Mouse (Mus musculus) urinary bladder, adult 2 months (tissue): ENCODE results near the gene Myg1. TPM values are rescaled to one million over a fixed set of nuclear protein-coding genes. Genes with fewer than 3 reads are reported as not detected.

Experiments used
- DNase-seq: peaks from one replicate; pipeline ENCODE4 v3.0.0; 2022; ENCODE audit warnings: low spot score
- polyA plus RNA-seq: library from polyadenylated mRNA; depleted of rRNA; stranded (reverse); fragments of >200 nt; gene quantifications from 2 replicates; pipeline ENCODE4 v1.2.3, GENCODE M21; 2012

The Myg1 gene
- polyA plus RNA-seq, 1 experiment, result 59.1 TPM

DNA sequence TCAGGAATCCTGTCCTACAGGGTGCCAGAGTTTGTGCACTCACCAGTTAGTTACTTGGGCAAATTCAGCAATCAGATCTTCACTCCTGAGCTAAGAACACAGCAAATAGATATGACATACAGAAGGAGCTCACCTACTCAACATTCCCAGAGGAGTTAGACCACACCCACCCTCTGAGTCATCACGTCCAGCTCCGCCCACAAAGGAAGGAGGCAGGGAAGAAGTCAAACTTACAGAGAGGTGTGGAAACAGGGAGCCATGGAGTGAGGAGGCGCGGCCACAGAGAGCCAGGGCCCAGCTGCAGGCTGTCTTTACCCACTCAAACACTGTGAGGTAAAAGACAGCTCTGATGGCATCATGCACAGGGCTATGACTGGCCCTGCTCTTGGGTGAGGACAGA lies 14.9 kb downstream of the Myg1 start:
- no peak for DNase-seq

DNA sequence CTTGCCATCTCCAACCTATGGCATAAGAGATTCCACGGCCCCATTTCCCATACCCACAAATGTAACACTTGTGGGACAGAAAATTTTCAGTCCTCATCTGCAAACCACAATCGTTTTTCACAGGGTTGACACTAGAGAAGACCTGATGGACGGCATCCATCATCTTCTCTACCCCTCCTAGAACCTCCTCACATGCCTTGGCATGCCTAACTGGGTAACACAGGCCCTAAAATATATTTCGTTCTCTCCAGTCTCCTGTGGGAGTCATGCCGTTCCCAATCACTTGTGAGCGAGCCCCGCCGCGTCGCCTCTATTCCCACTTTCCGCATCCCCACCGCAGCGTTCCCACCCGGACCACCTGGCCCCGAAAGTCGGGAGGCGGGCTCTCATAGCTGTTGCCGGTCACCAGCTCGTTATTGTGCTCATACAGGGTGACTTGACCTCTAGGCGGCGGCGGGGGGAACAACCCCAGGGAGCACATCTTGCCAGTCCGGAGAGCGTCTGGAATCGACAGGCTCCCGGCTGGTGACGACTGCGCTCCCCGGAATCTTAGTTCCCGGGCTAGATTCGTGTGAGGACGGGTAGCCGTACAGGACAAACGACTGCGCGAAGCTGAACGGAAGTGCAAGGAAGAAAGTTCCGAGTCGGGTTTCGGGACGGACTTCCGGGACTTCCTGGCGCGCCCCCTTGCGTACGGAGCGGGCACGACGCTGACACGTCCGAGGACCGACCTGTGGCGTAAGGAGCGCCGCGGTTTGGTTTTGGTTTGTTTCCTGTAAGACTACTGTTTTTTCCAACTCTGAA lies 18.8 kb downstream of the Myg1 start, which contains the start of gene Aaas:
Gene Aaas (minus strand): TSS at position 634 of the 804 bp plus-strand sequence.
- peak; percentile 89 for DNase-seq

DNA sequence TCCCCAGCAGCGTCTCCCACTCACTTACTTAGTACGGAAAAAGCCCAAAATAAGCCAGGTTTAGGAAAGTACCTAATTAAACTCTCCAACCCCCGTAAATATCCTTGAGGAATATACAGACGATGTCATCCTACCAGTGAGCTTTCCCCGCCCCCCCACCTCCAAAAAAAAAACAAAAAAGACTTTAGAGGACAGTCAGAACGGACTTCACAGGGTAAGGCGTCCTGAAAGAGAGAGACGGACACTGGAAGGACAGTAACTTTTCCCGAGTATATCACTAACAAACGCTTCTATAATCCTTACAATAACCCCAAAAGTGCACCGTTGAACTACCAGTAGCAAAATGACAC lies 19.4 kb downstream of the Myg1 start:
- no peak for DNase-seq

DNA sequence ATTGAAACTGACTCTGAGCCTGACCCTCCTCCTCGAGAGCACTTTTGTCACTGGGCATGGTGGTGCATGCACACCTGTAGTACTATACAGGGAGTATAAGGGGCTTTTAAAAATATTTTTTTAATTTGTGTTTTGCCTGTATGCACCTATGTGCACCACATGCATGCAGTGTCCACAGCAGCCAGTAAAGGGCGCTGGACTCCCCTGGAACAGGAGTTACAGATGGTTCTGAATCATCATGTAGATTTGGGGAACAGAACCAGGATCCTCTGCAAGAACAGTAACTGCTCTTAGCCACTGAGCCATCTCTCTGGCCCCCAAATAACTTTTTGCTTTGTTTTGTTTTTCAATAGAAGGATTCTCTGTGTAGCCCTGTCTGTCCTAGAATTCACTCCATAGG lies 20.7 kb downstream of the Myg1 start:
- DNase-seq, result no peak

DNA sequence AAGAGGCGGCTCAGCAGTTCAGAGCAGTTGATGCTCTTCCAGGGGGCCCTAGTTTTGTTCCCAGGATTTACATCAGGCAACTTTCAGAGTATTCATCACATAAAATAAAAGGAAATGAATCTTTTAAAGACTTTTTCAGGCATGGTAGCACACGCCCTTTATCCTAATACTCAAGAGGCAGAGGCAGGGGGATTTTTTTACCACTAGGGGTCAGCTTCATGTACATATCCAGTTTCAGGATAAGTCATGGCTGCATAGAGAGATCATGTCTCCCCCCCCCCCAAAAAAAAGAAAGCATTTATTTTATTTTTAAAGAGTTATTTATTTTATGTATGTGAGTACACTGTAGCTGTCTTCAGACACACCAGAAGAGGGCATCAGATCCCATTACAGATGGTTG lies 22.5 kb downstream of the Myg1 start:
- DNase-seq, result no peak

DNA sequence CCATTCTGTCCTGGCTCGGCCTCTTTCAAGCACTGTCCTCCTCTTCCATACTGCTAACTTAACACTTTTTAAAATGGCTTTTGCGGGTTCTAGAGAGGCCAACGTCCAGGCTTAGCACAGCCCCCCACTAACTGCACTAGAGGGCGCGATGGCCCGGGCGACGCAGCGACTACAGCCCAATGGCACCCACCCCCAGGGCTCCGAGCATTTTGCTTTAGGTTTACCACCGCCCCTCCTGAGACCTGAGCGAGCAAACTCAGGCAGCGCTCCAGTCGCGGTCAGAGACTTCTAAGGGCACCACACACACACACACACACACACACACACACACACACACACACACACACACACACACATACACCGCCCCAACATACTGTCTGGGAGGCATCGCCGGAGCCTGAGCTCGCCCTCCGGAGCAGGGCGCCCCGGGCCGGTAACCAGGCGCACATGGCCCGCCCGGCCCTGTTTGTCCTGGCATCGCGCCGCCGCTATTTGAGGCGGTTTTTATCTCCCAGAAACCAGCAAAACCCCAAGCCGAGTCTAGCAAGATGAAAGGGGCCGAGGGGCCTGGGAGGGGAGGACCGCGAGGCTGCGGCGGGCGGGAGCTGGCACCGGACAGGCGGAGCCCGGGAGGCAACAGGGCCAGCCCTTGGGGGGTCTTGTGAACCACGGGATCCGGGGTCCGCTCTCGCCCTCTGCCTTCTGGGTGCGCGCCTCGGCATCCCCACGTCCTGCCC lies 23.8 kb downstream of the Myg1 start:
- DNase-seq, result no peak

DNA sequence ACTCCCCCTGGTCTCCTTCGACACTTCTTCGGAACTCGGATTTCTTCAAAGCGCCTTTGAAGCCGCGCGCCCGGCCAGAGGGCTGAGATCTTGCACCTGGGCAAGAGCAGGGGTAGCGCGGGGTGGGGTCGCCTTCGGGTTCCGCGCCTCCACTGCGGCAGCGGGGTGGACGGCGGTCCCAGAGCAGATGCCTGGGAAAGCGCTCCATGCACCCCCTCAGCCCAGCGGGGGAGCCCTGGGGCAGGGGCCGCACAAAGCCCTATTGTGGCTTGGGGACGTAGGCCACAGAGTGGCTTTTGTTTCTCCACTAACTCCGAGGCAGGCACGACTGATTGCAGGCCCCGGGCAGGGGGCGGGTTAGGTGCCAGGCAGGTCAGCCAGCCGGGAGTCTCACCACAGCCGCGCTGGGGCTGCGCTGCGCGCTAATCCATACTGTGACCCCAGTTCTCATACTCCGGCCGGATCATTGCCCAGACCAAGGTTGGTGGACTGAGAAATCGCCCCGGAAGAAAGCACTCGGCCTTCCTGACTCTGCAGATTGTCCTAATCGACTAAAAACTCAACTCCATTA lies 24.4 kb downstream of the Myg1 start:
- no peak for DNase-seq

DNA sequence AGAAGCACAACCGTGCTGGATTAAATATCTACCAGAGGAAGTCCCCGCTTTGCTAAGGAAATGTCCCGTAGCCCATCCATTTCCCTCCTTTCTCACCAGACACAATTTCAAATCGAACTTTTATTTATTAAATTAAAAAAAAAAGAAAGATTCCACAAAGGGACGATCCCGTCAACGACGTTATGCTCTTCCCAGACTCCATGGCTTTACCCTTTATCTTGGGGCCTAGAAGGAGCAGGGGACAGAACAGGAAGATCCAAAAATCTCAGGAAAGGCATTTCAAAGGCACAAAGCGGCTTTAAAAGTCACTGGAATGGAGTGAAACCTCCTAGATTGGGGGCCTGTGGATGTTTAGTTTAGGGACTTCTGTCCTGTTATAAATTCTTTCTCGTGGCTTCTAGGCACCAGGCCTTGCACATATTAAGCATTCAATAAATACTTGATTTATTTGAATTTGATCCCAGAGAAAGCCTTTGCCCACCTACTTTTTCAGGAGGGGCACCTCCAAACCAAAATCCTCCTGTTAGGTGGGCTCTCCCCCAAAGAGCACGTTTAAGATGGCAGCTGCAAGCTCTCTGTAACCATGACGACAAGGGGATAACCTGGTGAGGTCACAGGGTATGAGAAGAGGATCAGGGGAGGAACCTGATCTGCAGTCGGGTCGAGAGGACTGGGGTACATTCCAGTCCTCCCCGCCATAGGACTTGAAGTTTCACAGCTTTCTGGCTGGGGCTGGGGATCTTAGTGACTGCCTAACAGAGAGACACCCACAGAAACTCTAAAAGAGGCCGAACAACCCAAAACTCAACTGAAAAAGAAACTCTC lies 25.2 kb downstream of the Myg1 start:
- DNase-seq, result no peak

DNA sequence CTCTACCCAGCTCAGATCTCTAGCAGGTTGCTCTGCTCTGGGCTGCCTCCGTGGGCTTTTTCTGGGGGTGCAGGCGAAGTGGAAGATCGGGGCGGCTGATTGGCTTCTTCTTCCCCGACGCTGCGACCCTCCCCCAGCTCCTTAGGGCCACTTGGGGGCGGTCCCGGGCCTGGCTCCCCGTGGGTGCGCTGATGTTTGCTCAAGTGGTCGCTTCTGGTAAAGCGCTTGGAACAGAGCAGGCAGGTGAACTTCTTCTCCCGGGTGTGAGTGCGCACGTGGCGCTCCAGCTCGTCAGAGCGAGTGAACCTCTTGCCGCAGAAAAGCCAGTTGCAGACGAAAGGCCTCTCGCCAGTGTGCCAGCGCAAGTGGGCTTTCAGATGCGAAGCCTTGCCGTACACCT lies 26.6 kb downstream of the Myg1 start:
- no peak for DNase-seq

DNA sequence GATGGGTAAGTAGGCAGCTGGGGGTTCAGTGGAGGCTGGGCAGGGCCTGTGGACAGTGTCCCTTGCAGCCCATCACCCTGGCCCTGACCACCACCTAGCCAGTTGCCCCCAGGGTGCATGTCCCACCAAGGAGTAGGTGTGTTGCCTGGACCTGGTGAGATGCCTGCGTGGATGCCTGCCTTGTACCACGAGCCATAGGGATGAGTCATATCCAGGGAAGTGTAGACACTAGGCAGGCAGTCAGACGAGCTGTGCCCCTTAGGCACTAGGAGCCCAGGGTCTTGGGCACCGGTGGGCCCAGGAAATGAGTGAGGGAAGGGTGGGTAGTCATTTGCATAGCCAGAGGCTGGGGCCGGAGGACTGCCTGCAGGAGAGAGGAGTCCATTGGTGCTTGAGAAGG lies 27.3 kb downstream of the Myg1 start:
- DNase-seq, result no peak

DNA sequence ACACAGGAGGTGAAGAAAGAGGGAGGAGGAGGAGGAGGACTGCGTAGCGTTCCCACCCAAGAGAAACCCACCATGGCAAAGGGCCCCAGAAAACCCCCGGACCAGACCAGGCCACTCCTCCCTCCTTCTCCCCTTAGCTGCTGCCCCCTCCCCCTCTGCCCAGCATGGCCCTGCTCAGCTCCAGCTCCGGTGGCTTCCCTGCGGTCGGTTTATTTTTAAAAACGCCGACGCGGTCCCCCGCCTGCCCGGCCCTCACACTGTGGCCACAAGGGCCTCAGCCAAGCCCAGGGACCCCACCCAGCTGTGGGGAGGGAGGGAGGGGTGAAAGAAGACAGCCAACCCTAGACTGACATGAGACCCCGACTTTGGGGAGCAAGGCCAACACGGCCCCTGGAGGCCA lies 31.1 kb downstream of the Myg1 start:
- no peak for DNase-seq

DNA sequence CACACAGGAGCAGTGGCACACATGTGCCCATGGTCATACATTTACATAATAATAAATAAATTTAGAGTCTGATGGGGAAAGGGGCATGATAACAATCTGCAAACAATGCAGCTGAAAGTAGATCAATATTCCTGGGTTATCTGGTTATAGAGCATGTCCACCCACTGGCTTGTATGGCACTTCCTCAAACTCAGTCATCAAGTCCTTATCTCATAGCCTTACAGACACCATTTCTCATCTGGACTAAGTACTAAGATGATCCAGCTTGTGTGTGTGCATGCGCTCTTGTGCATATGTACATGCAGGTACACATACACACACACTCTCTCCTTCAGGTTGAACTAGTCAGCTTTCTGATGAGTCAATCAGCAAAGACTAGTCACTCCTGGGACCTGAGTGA lies 33.2 kb downstream of the Myg1 start:
- no peak for DNase-seq

DNA sequence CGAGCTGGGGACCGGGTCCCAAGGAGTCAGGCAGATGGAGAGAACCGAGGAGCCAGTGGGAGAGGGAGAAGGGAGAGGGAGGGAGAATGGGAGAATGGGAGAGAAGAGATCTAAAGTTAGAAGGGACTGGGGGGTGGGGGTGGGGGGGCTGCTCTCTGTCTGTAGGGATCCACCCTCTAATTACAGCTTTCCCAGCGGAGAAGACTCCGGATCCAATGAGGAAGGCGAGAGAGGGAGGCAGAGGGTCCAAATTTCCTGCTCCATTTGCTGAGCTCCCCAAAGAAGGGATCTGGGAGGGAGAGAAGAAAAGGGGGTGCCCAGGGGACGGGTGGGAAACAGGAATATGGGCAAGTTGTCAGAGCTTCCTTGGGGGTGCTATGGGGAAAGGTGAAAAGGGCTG lies 34.7 kb downstream of the Myg1 start:
- no peak for DNase-seq

DNA sequence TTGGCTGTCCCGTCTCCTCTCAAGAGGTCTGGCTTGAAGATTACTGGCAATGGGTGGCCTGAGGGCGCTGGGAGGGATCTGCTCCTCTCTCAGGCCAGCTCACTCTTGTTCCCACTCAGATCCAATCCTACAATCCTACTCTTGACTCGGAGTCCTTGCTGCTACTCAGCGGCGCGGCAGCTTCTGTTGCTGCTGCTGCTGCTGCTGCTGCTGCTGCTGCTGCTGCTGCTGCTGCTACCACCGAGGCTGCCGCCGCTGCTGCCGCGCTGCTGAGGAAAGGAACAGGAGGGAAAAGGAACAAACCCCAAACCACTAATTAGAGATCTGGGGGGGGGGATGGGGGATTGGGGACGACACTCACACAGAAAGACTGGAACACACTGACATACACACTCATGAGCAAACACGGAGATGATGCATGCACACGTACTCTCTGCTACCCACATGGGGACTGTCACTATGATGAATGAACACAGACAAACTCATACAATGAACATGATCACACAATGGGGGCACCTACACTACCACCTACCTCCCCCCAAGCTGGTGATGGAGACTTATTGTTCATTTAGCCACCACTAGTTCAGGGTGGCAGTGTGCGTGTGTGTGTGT lies 35.3 kb downstream of the Myg1 start, which contains the start of gene Sp7:
Gene Sp7 (minus strand): TSS at position 450 of the 612 bp plus-strand sequence.
- no peak for DNase-seq

DNA sequence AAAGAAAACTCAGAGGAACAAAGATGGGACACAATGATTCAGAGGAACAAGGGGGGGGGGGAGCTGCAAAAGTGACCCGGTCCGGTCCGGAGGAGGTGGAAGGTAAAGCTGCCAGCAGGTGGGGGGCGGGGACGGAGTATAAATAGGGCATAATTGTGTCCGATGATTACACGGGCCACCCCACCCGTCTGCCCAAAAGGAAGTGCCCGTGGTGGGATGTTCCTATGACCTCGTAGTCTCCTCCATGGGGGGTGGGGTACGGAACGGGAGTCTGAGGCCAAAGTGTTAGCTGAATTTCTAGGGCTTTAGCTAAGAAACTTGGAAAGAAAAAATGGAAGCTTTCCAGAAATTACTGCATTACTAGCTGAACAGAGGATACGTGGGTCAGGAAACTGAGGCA lies 38.5 kb downstream of the Myg1 start:
- DNase-seq, result no peak

DNA sequence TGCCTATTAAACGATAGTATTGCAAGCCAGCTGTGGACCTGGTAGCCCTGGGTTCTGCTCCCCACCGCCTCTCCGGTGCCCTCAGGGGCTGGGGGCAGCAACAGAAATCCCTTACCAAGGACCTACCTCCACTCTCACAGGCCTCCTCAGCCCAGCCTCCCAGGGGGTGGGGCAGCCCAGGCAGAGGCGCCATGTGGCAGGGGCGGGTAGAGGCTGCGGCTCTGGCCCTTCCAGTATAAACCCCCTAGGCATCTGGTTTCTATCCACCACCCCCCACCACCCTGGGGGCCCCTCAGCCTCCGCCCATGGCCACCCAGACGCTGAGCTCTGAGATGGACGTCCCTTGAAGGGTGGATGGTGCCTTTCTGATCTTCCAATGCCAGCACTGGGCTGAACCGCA lies 39.2 kb downstream of the Myg1 start:
- DNase-seq, result no peak

DNA sequence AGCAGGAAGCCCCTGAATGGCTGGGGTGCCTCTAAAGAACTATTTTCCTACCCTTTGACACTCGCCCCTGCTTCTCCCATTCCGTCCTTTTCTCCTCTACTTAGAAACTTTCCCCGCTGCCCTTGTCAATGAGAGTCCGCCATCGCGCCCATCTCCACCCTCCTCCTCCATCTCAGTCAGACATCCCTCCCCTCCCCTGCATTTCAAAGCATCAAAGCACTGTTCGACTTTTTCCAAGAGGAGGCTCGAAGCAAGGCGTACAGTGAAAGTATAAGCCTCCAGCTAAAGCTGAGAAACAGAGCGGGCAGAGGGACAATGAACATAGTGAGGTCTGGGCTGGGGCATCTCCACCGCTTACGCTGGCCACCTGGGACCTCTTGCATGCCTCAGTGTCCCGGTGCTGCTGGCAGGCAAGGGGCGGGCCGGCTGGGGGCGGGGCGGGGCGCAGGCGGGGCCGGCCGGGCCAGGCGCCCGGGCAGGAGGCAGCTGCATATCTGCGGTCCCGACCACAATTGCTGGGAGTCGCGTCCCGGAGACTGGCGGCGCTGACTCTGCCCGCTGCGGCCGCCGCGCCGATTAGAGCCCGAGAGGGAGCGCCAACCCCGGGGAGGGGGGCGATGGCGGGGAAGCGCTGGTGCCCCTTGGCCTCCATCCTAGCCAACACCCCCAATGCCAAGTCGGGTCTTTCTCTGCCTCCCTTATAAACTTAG lies 45.1 kb downstream of the Myg1 start:
- no peak for DNase-seq

DNA sequence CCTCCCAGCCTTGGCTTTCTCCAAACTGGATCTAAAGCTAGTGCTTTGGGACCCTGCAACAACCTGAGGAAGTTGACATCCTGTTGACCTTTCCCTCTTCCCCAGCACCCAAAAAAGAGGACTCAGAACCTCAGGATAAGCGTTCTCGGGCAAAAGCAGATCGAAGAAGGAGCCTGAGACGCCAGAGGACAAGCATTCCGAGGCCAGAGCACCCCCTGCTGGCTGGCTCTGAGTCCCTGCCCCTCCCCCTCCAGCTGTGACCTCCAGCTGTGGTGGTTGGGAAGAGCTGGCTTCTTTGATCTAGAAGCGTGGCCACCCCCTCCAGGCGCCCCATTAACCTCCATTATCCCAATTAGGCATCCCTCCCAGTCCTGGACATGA lies 45.6 kb downstream of the Myg1 start:
- peak; percentile 65 for DNase-seq

DNA sequence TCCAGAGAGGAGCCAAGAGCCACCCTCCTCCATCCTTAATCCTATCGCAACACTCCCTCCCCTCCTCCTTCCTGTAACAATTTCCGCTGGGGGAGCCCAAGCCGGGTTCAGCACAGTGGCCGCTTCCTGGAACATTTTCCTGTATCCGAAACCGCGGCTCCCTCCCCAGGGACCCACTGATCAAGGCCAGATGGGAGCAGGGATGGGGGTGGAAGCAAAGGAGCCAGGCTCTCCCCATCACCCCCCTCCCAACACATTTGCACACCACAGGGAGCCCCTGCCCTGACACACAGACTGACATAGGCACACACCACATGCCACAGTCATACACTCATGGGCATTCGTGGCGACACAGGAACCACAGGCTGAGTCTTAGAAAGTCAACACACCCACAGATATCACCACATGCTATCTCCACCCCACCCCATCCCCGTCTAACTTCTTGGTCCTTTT lies 46.3 kb downstream of the Myg1 start:
- DNase-seq, result no peak

DNA sequence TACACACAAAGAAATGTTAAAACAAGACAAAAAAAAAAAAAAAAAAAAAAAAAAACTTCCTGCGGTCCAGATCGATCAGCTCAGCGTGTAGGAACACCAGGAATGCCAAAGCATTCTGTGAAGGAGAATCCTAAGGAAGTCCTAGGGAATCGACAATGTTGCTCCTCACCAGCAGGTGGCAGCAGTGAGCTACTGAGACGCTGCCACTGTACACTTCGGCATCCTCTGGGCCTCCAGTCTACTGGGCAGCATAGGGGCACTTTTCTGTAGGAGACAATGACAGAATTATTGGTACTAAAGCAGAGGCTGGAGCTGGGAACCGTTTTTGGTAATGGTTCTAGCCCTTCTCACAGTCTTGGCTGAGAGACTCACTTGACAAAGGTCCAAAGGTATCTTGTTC lies 50.1 kb downstream of the Myg1 start:
- DNase-seq, result peak; percentile 73

DNA sequence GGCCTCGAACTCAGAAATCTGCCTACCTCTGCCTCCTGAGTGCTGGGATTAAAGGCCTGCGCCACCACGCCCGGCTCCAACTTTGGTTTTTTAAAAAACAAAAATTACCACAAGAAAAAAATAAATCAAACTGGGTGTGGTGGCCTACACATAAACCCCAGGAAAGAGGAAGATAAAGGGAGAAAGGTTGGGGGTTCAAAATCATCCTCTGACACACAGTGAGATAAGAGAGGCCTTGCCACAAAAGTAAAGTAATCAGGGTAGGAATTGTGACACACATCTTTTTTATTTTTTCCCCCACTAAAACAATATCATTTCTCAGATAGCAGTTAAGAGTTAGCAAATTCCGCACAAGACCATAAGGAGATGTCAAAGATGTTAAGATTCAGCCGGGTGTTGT lies 52.2 kb downstream of the Myg1 start:
- no peak for DNase-seq
